Mouse (Mus musculus) liver, embryonic 11.5 days (tissue): ENCODE measurements at regions not wholly inside any gene's neighbourhood (a gene's known extent, or its start where the extent isn't known, plus 50 kb on each side); places are given as distances from the start of the nearest gene placed in this dataset.

Source experiments
- ATAC-seq: fragments of 200-750 bp; cut with Nextera tagmentation; replicated peaks from 2 replicates; pipeline ENCODE4 v1.8.0; 2017; ENCODE audit warnings: moderate number of reproducible peaks, mild to moderate bottlenecking, moderate TSS enrichment, moderate library complexity; ENCODE audit not compliant: low FRiP score
- DNase-seq: peaks from one replicate; pipeline ENCODE4 v3.0.0-alpha.2; 2017; ENCODE audit warnings: low spot score
- H3K27ac ChIP-seq: fragments of 300-500 bp; sonication (generic); 2 replicates; pipeline ENCODE4 v1.5.1; 2014; ENCODE audit warnings: mild to moderate bottlenecking, low read depth, low read length, control low read depth
- H3K27me3 ChIP-seq: fragments of 300-500 bp; sonication (generic); replicated peaks from 2 replicates; pipeline ENCODE4 v1.6.1; 2014; ENCODE audit warnings: low read length, mixed read lengths; ENCODE audit not compliant: control insufficient read depth, insufficient read depth
- H3K36me3 ChIP-seq: fragments of 300-500 bp; sonication (generic); 2 replicates; pipeline ENCODE4 v1.6.1; 2014; ENCODE audit warnings: mild to moderate bottlenecking, low read length, moderate library complexity, mixed read lengths; ENCODE audit not compliant: control insufficient read depth, insufficient read depth
- H3K4me1 ChIP-seq: fragments of 300-500 bp; sonication (generic); replicated peaks from 2 replicates; pipeline ENCODE4 v1.6.1; 2014; ENCODE audit warnings: low read length, mixed read lengths; ENCODE audit not compliant: control insufficient read depth, insufficient read depth
- H3K4me2 ChIP-seq: fragments of 300-500 bp; sonication (generic); 2 replicates; pipeline ENCODE4 v1.6.1; 2014; ENCODE audit warnings: mild to moderate bottlenecking, control low read depth, moderate library complexity
- H3K4me3 ChIP-seq: fragments of 300-500 bp; sonication (generic); 2 replicates; pipeline ENCODE4 v1.5.1; 2014; ENCODE audit warnings: low read depth, low read length, control low read depth
- H3K9ac ChIP-seq: fragments of 300-500 bp; sonication (generic); 2 replicates; pipeline ENCODE4 v1.6.1; 2014; ENCODE audit warnings: low read depth, low read length, control low read depth
- H3K9me3 ChIP-seq: fragments of 300-500 bp; sonication (generic); 2 replicates; pipeline ENCODE4 v1.6.1; 2016; ENCODE audit warnings: low read length, inconsistent platforms, mixed read lengths; ENCODE audit not compliant: control insufficient read depth
- WGBS: fragments of 180-500 bp; shearing (Covaris S2); extraction: QIAGEN DNeasy Blood & Tissue Kit; methylation state at CpG from one replicate; pipeline ENCODE4 v1.1.7; 2014; 5-methylcytosine and 5-hydroxymethylcytosine counted together

- H3K4me2 ChIP-seq: no peak overlapping the region
- H3K27ac ChIP-seq: no peak overlapping the region
- H3K27me3 ChIP-seq: no peaks in the 10 kb centered on the region
- H3K9me3 ChIP-seq: no peaks in the 10 kb centered on the region
- no peak overlapping the region for H3K4me3 ChIP-seq
- WGBS: 71% methylated on average over 10 of the region's 11 CpGs
- DNase-seq: no peak
- H3K36me3 ChIP-seq: no peaks in the 10 kb centered on the region
- ATAC-seq: no peak
- no peak overlapping the region for H3K9ac ChIP-seq
- H3K4me1 ChIP-seq: no peaks in the 10 kb centered on the region
These were observed 113.7 kb downstream of the Phlda1 start for GRCm38 (mm10) chr10:111619627-111620270.

- no peaks in the 10 kb centered on the region for H3K4me1 ChIP-seq
- H3K36me3 ChIP-seq: no peaks in the 10 kb centered on the region
- H3K9ac ChIP-seq: no peak overlapping the region
- no peak for ATAC-seq
- WGBS: 79% methylated on average over 11 of the region's 11 CpGs
- no peak overlapping the region for H3K27ac ChIP-seq
- no peaks in the 10 kb centered on the region for H3K9me3 ChIP-seq
- H3K27me3 ChIP-seq: no peaks in the 10 kb centered on the region
- no peak for DNase-seq
- no peak overlapping the region for H3K4me3 ChIP-seq
- no peak overlapping the region for H3K4me2 ChIP-seq
These were observed 115.0 kb downstream of the Phlda1 start for GRCm38 (mm10) chr10:111620927-111621676.

- H3K36me3 ChIP-seq: no peaks in the 10 kb centered on the region
- no peak overlapping the region for H3K4me2 ChIP-seq
- DNase-seq (no peak), ATAC-seq (no peak)
- no peak overlapping the region for H3K4me3 ChIP-seq
- H3K27ac ChIP-seq: no peak overlapping the region
- 74% methylated on average over 4 of the region's 4 CpGs for WGBS
- H3K27me3 ChIP-seq: no peaks in the 10 kb centered on the region
- H3K4me1 ChIP-seq: no peaks in the 10 kb centered on the region
- H3K9me3 ChIP-seq: no peaks in the 10 kb centered on the region
- H3K9ac ChIP-seq: no peak overlapping the region
These were observed 116.7 kb downstream of the Phlda1 start for GRCm38 (mm10) chr10:111622789-111623188.

- Histone ChIP-seq H3K4me1 (no peaks in the 10 kb centered on the region), H3K4me3 (no peak overlapping the region), H3K36me3 (no peaks in the 10 kb centered on the region), H3K4me2 (no peak overlapping the region), H3K27ac (no peak overlapping the region), H3K9me3 (no peaks in the 10 kb centered on the region), H3K9ac (no peak overlapping the region), H3K27me3 (no peaks in the 10 kb centered on the region)
- no peak for ATAC-seq
- DNase-seq: no peak
- WGBS: 74% methylated on average over 2 of the region's 2 CpGs
These were observed 117.9 kb downstream of the Phlda1 start for GRCm38 (mm10) chr10:111624021-111624420.

- Histone ChIP-seq H3K9ac (no peak overlapping the region), H3K27me3 (no peaks in the 10 kb centered on the region), H3K27ac (no peak overlapping the region), H3K9me3 (no peaks in the 10 kb centered on the region), H3K4me2 (no peak overlapping the region), H3K4me1 (no peaks in the 10 kb centered on the region), H3K4me3 (no peak overlapping the region), H3K36me3 (no peaks in the 10 kb centered on the region)
- 72% methylated on average over 7 of the region's 7 CpGs for WGBS
- DNase-seq (no peak), ATAC-seq (no peak)
These were observed 118.5 kb downstream of the Phlda1 start for GRCm38 (mm10) chr10:111624624-111625023.

- Histone ChIP-seq H3K4me3 (no peak overlapping the region), H3K4me2 (no peak overlapping the region), H3K9me3 (no peaks in the 10 kb centered on the region), H3K36me3 (no peaks in the 10 kb centered on the region), H3K9ac (no peak overlapping the region), H3K4me1 (no peaks in the 10 kb centered on the region), H3K27ac (no peak overlapping the region), H3K27me3 (no peaks in the 10 kb centered on the region)
- ATAC-seq (no peak), DNase-seq (no peak)
- 90% methylated on average over 11 of the region's 11 CpGs for WGBS
These were observed 119.5 kb downstream of the Phlda1 start for GRCm38 (mm10) chr10:111625573-111625972.

- 85% methylated on average over 6 of the region's 6 CpGs for WGBS
- no peak for ATAC-seq
These were observed 119.9 kb downstream of the Phlda1 start for GRCm38 (mm10) chr10:111626009-111626408.

GRCm38 (mm10) chr10:111636283-111636682 is 130.2 kb downstream of the Phlda1 start:
- 54% methylated on average over 14 of the region's 14 CpGs for WGBS
- ATAC-seq (no peak), DNase-seq (no peak)
- H3K9ac ChIP-seq: no peak overlapping the region
- no peak overlapping the region for H3K27ac ChIP-seq
- no peak overlapping the region for H3K4me2 ChIP-seq
- H3K4me3 ChIP-seq: no peak overlapping the region
- no peaks in the 10 kb centered on the region for H3K36me3 ChIP-seq
- H3K27me3 ChIP-seq: no peaks in the 10 kb centered on the region
- no peaks in the 10 kb centered on the region for H3K4me1 ChIP-seq
- no peaks in the 10 kb centered on the region for H3K9me3 ChIP-seq

More at GRCm38 (mm10) chr10:111626009-111626408, 119.9 kb downstream of the Phlda1 start:
- Histone ChIP-seq H3K27me3 (no peaks in the 10 kb centered on the region), H3K4me3 (no peak overlapping the region), H3K36me3 (no peaks in the 10 kb centered on the region), H3K4me1 (no peaks in the 10 kb centered on the region), H3K27ac (no peak overlapping the region), H3K9me3 (no peaks in the 10 kb centered on the region), H3K9ac (no peak overlapping the region), H3K4me2 (no peak overlapping the region)
- no peak for DNase-seq
